Mouse (Mus musculus) ovary, postnatal 14 days (tissue): ENCODE measurements around the gene Afap1l2.

Experiments
- DNase-seq: peaks from one replicate; pipeline ENCODE4 v3.0.0; 2022; ENCODE audit warnings: low spot score

Afap1l2 gene

GRCm38 (mm10) chr19:56937911-56938310, 70.1 kb downstream of the Afap1l2 start:
- no peak for DNase-seq

- no peak for DNase-seq
Measured at GRCm38 (mm10) chr19:56936253-56936652, 71.8 kb downstream of the Afap1l2 start.

GRCm38 (mm10) chr19:56935777-56936176, 72.3 kb downstream of the Afap1l2 start:
- DNase-seq: no peak

GRCm38 (mm10) chr19:56935111-56935510, 72.9 kb downstream of the Afap1l2 start:
- DNase-seq: no peak

GRCm38 (mm10) chr19:56933800-56934199, 74.2 kb downstream of the Afap1l2 start:
- DNase-seq: no peak

GRCm38 (mm10) chr19:56930029-56930428, 78.0 kb downstream of the Afap1l2 start:
- DNase-seq: no peak

- DNase-seq: no peak
Measured at GRCm38 (mm10) chr19:56929392-56929791, 78.6 kb downstream of the Afap1l2 start.

- no peak for DNase-seq
Measured at GRCm38 (mm10) chr19:56921744-56922143, 86.3 kb downstream of the Afap1l2 start.

GRCm38 (mm10) chr19:56920232-56920631, 87.8 kb downstream of the Afap1l2 start:
- no peak for DNase-seq

- DNase-seq: peak; percentile 91
Measured at GRCm38 (mm10) chr19:56919628-56920027, 88.4 kb downstream of the Afap1l2 start.

- no peak for DNase-seq
Measured at GRCm38 (mm10) chr19:56915084-56915483, 92.9 kb downstream of the Afap1l2 start.

GRCm38 (mm10) chr19:56914658-56915057, 93.4 kb downstream of the Afap1l2 start:
- DNase-seq: no peak

- DNase-seq: no peak
Measured at GRCm38 (mm10) chr19:56913761-56914160, 94.3 kb downstream of the Afap1l2 start.

- no peak for DNase-seq
Measured at GRCm38 (mm10) chr19:56910561-56910960, 97.5 kb downstream of the Afap1l2 start.

GRCm38 (mm10) chr19:56908472-56909270, 99.4 kb downstream of the Afap1l2 start:
- DNase-seq: no peak

- no peak for DNase-seq
Measured at GRCm38 (mm10) chr19:56907850-56908249, 100.2 kb downstream of the Afap1l2 start.

GRCm38 (mm10) chr19:56905395-56905794, 102.6 kb downstream of the Afap1l2 start:
- DNase-seq: no peak

- no peak for DNase-seq
Measured at GRCm38 (mm10) chr19:56904095-56904494, 103.9 kb downstream of the Afap1l2 start.

- DNase-seq: no peak
Measured at GRCm38 (mm10) chr19:56897654-56898053, 110.4 kb downstream of the Afap1l2 start.

- no peak for DNase-seq
Measured at GRCm38 (mm10) chr19:56893326-56893725, 114.7 kb downstream of the Afap1l2 start.

- no peak for DNase-seq
Measured at GRCm38 (mm10) chr19:56892586-56892985, 115.4 kb downstream of the Afap1l2 start.

- DNase-seq: no peak
Measured at GRCm38 (mm10) chr19:56891438-56891837, 116.6 kb downstream of the Afap1l2 start.

GRCm38 (mm10) chr19:56888654-56889053, 119.4 kb downstream of the Afap1l2 start:
- no peak for DNase-seq

- DNase-seq: no peak
Measured at GRCm38 (mm10) chr19:56887879-56888278, 120.1 kb downstream of the Afap1l2 start.
